Mouse (Mus musculus): Measurements from ENCODE around the gene Rapsn. TPM values are rescaled to one million over a fixed set of nuclear protein-coding genes. Genes with fewer than 3 reads are reported as not detected.
A peak's percentile ranks its signal among the peaks of the same experiment; 100 is the strongest.
"Not testable (repeated sequence)": the region's sequence is repeated elsewhere in the genome, so short reads cannot be mapped to it uniquely, and the experiment has no call there.

Gene Rapsn
- 10 to 100 TPM; 27.4 to 28.9 TPM for total RNA-seq (2021)
- long read RNA-seq, experiment 1, transcript Rapsn-201 (8 exons, 1,606 nt): major isoform, 53 of 63 reads
- long read RNA-seq, experiment 1, partial matches to known transcripts: 1 of 63 reads
- long read RNA-seq, experiment 1, other reads (novel, unspliced or antisense): 6 of 63 reads
- long read RNA-seq, experiment 2, transcript Rapsn-201 (8 exons, 1,606 nt): major isoform, 48 of 58 reads
- long read RNA-seq, experiment 2, partial matches to known transcripts: 1 of 58 reads
- long read RNA-seq, experiment 2, other reads (novel, unspliced or antisense): 8 of 58 reads

GRCm38 (mm10) chr2:91035385-91035784 is at the start of gene Rapsn:
Gene Rapsn, plus strand, starts transcription at chr2:91035620.
- peak; percentile 81 for DNase-seq (ENCODE audit: low spot score)

DNA sequence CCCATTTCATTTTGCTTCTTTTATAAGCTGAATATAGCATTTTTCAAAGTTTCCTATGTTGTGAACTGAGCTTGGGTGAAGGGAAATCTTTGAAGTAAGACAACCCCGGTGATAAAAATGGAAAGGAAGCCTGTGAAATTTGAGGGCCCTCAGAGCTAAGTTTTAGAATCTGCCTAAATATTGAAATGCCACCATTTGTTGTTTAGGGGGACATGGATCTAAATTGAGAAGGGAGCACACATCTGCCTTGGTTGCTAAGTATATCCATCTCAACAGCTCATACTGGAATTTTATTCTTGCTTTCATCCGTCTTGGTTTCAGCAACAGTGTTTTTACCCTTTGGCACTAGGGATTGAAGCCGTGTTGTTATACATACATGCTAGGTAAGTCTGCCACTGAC is 49.4 kb upstream of the Rapsn start:
- no peak for DNase-seq (ENCODE audit: low spot score)

DNA sequence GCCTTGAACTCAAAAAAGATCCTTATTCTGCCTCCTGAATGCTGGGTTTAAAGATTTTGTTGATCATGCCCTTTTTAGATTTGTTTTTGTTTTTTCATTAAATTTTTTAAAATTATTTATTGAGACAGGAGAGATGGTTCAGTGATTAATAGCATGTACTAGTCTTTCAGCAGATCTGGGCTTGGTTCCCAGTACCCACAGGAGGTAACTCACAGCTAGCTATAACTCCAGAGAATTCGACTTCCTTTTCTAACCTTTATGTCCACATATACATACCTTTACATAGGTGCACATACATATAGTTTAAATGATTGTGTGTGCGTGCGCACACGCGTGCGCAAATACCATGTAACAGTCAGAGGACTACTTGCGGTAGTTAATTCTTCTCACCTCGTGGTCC is 26.9 kb upstream of the Rapsn start:
- no peak for DNase-seq (ENCODE audit: low spot score)

- DNase-seq (ENCODE audit: low spot score): no peak
Measured at GRCm38 (mm10) chr2:91013881-91014280, 21.5 kb upstream of the Rapsn start.

GRCm38 (mm10) chr2:91015386-91015785 is 20.0 kb upstream of the Rapsn start:
- DNase-seq (ENCODE audit: low spot score): peak; percentile 46

GRCm38 (mm10) chr2:91018061-91018788 is 17.2 kb upstream of the Rapsn start:
- peak; percentile 44 for DNase-seq (ENCODE audit: low spot score)

DNA sequence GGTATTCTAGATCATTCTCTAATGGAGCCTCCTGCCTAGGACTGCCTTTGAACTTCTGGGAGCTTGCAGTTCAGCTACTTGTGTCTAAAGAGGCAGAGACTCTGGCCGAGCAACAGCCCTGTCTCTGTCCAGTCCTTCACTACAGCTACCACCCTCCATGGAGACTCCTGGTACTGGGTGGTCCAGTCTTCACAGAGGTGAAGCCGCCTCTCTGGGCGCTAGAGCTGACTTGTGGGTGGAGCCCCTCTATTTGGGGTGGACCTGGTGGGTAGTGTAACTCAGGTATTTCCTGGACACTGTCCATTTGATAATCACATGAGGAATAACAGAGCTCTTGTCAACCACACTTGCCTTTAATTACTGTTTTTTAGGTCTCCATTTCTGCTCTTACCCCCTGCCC is 15.5 kb upstream of the Rapsn start:
- no peak for DNase-seq (ENCODE audit: low spot score)

GRCm38 (mm10) chr2:91022266-91022665 is 13.2 kb upstream of the Rapsn start:
- DNase-seq (ENCODE audit: low spot score): not testable (repeated sequence)

DNA sequence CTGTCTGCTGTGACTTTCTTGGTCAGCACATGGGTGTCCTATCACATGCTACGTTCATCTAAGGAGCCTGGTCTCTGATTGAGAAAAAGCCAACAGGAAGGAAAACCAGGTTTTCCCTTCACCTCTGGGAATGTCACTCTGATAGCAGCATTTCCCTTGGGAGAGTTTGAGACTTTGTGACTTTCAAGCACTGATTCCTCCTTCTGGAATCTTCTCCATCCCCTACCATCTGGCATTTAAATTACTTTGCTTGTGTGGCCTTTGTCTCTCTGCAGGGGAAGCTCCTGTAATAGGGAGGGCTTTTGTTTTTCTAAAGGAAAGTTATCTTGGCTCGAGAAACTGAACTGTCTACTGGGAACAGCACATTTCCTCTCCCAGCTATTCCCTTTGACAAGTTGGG is 12.3 kb upstream of the Rapsn start:
- no peak for DNase-seq (ENCODE audit: low spot score)

- DNase-seq (ENCODE audit: low spot score): no peak
Measured at GRCm38 (mm10) chr2:91023956-91024355, 11.5 kb upstream of the Rapsn start.

- no peak for DNase-seq (ENCODE audit: low spot score)
Measured at GRCm38 (mm10) chr2:91025081-91025516, 10.3 kb upstream of the Rapsn start.

DNA sequence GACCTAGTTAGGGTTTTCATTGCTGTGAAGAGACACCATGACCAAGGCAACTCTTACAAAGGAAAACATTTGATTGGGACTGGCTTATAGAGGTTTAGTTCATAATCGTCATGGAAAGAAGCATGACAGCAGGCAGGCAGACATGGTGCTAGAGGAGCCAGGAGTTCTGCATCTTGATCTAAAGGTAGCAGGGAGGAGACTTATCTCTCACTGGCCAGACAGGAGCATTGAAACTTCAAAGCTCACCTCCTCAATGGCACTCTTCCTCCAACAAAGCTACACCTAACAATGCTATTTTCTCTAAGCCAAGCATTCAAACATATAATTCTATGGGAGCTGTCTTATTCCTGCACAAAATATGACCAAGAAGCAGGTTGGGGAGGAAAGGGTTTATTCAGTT is 8.9 kb upstream of the Rapsn start:
- DNase-seq (ENCODE audit: low spot score): no peak

DNA sequence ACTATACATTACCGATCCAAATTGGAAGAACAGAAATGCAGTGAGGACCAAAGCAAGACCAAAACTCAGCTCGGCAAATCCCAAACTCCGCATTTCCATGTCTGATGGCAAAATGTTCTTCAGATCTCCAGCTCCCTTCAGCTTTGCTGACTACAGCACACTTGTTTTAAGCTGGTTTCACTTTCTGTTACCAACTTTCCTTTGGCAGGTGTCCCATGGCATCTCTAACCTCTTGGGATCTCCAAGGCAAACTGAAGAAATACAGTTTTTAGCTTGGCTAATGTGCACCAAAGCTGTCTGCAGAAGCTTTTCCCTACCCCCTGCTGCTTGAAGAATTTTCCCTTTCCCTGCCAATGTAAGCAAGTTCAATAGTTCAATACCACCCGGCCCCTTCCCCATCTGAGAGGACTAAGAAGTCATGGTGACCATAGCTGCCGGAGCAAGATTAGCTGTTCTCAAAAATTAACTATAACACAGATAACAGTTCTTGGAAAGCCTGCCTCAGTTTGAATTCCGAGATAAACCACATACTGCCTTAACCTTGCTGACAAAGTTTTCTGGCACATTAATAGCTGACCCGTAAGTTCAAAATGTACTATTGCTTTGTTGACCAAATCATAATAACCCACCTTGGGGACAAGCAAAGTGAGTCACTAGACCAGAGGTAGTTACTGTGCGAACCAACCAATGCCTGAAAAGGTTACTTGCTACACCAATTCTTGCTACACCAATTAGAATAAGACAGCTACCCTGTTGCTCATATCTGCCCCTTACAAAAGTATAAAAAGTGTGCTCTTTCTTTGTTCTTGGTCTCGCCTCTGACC is 7.8 kb upstream of the Rapsn start:
- DNase-seq (ENCODE audit: low spot score): peak; percentile 51

DNA sequence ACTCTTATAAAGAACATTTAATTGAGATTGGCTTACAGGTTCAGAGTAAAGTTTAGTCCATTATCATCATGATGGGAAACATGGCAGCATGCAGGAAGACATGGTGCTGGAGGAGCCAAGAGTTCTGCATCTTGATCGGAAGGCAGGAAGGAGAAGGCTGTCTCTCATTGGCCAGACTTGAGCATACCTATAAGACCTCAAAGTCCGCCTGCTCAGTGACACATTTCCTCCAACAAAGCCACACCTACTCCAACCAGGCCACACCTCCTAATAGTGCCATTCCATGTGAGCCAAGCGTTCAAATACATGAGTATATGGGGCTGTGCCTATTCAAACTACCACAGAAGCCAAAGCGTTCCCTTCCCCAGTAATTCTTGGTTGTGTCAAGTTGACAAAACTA is 4.2 kb upstream of the Rapsn start:
- no peak for DNase-seq (ENCODE audit: low spot score)

DNA sequence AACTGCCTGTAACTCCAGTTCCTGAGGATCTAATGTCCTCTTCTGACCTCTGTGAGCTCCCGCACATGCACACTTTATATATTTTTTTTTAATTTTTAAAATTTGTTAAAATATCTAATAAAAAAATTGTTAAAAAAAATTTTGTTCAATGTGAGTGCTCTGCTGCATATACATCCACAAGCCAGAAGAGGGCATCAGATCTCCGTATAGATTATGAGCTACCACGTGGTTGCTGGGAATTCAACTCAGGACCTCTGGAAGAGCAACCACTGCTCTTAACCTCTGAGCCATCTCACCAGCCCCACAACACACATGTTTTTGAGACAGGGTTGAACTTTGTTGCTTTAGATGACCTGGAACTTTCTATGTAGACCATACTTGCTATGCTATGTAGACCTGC is 2.4 kb upstream of the Rapsn start:
- DNase-seq (ENCODE audit: low spot score): no peak

- DNase-seq (ENCODE audit: low spot score): no peak
Measured at GRCm38 (mm10) chr2:91041786-91042185, 6.4 kb downstream of the Rapsn start.

GRCm38 (mm10) chr2:91042651-91043398 is 7.4 kb downstream of the Rapsn start:
- DNase-seq (ENCODE audit: low spot score): no peak

GRCm38 (mm10) chr2:91044727-91045126 is 9.3 kb downstream of the Rapsn start:
- no peak for DNase-seq (ENCODE audit: low spot score)

- DNase-seq (ENCODE audit: low spot score): not testable (repeated sequence)
Measured at GRCm38 (mm10) chr2:91045805-91046204, 10.4 kb downstream of the Rapsn start.

GRCm38 (mm10) chr2:91047359-91047758 is 11.9 kb downstream of the Rapsn start:
- no peak for DNase-seq (ENCODE audit: low spot score)

GRCm38 (mm10) chr2:91051917-91052316 is 16.5 kb downstream of the Rapsn start:
- no peak for DNase-seq (ENCODE audit: low spot score)
